Mouse (Mus musculus): ENCODE measurements around the gene Mrpl30. TPM values are rescaled to one million over a fixed set of nuclear protein-coding genes. Genes with fewer than 3 reads are reported as not detected.

Mrpl30 gene
- polyA plus RNA-seq, 1 experiment = 25.7 TPM

DNA sequence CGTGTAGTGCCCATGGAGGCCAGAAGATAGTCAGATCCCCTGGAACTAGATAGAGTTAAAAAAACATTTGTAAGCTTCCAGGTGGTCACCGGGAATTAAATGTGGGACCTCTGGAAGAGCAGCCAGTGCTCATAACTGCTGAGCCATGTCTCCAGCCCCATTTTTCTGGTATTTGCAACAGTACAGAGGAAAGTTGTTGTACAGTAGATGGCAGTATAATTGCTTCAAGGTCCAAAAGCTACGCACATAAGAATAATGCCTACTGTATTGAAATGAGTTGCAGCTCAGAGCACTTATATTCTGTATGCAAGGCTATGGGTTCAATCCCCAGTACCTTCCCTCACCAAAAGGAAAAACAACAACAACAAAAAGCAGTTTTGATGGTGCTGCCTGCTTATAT lies 1.1 kb downstream of the Mrpl30 start:
- peaks cover 9% of the 10 kb centered on the region for H3K4me1 ChIP-seq (ENCODE audit: control insufficient read depth, insufficient read depth, low read length)
- H3K4me3 ChIP-seq (replicated peaks; ENCODE audit: extremely low read depth, low read depth, low read length) = no peak overlapping the region
- TF ChIP-seq CTCF (IDR thresholded peaks at IDR 0.05; ENCODE audit: insufficient read depth, low read length) (no peak), POLR2A (IDR thresholded peaks at IDR 0.05; ENCODE audit: borderline replicate concordance, extremely low read depth, low read depth, low read length) (no peak)
- 43% methylated on average over 3 of the region's 3 CpGs for WGBS
- DNase-seq = no peak

GRCm38 (mm10) chr1:37894606-37895005 lies 4.3 kb downstream of the Mrpl30 start:
- TF ChIP-seq CTCF (IDR thresholded peaks at IDR 0.05; ENCODE audit: insufficient read depth, low read length) (no peak), POLR2A (IDR thresholded peaks at IDR 0.05; ENCODE audit: borderline replicate concordance, extremely low read depth, low read depth, low read length) (no peak)
- Histone ChIP-seq H3K4me1 (ENCODE audit: control insufficient read depth, insufficient read depth, low read length) (peaks cover 4% of the 10 kb centered on the region), H3K4me3 (replicated peaks; ENCODE audit: extremely low read depth, low read depth, low read length) (no peak overlapping the region)
- no peak for DNase-seq

DNA sequence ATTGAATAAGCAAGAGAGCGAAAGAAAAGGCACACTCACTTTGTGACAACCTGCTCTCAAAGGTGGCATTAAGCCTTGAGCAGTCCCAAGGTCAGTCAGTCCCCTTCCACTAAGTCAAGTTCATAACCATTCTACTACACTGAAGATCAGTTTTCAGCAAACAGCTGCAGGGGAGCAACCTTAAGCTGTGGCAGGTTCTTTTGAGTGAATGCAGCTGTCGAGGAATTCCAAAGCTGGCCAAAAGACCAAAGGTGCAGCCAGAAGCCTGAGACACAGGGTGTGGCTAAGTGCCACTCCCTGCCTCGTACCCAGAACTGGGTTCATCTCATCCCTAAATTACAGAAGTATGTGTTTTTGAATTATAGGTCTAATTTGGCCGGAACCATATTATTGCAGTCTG lies 9.5 kb downstream of the Mrpl30 start:
- DNase-seq = no peak
- no peak overlapping the region for H3K4me3 ChIP-seq (replicated peaks; ENCODE audit: extremely low read depth, low read depth, low read length)
- no peaks in the 10 kb centered on the region for H3K4me1 ChIP-seq (ENCODE audit: control insufficient read depth, insufficient read depth, low read length)
- TF ChIP-seq POLR2A (IDR thresholded peaks at IDR 0.05; ENCODE audit: borderline replicate concordance, extremely low read depth, low read depth, low read length) = no peak
- TF ChIP-seq CTCF (IDR thresholded peaks at IDR 0.05; ENCODE audit: insufficient read depth, low read length) = no peak
- 79% methylated on average over 4 of the region's 4 CpGs for WGBS

DNA sequence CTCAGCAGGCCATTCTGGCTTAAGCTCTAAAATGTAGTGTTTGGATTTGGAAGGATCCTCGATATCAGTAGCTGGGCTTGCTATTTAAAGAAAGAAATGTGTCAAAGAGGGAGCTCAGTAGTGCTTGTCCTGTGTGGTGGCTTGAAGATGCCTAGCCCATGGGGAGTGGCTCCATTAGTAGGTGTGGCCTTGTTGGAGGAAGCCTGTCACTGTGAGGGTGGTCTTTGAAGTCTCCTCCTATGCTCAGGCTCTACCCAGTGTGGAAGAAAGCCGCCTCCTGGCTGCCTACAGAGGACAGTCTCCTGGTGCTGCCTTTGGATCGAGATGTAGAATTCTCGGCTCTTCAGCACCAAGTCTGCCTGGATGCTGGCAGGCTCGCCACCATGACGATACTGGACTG lies 10.0 kb downstream of the Mrpl30 start:
- WGBS = 69% methylated on average over 6 of the region's 6 CpGs
- Histone ChIP-seq H3K4me1 (ENCODE audit: control insufficient read depth, insufficient read depth, low read length) (no peaks in the 10 kb centered on the region), H3K4me3 (replicated peaks; ENCODE audit: extremely low read depth, low read depth, low read length) (no peak overlapping the region)
- no peak for DNase-seq
- TF ChIP-seq CTCF (IDR thresholded peaks at IDR 0.05; ENCODE audit: insufficient read depth, low read length) = no peak
- TF ChIP-seq POLR2A (IDR thresholded peaks at IDR 0.05; ENCODE audit: borderline replicate concordance, extremely low read depth, low read depth, low read length) = no peak

DNA sequence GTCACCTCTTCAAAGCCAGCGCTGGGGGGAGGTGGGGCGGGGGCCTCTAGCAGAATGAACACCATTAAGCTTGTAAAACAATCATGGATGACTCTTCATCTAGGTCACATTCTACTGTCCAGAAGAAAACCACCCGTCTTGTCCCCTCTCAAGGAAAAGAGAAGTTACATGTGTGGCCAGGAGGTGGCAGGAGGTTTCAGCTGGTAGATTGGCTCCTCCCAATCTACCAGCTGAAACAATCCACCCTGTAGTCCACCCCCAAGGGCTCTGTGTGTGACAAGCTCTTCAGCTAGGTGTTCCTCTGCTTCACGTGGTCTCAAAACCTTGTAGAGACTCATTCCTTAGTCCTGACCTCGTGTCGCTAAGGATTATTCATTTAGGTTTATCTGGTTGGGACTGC lies 12.9 kb downstream of the Mrpl30 start:
- DNase-seq = no peak
- no peaks in the 10 kb centered on the region for H3K4me1 ChIP-seq (ENCODE audit: control insufficient read depth, insufficient read depth, low read length)
- WGBS = 30% methylated on average over 6 of the region's 6 CpGs
- no peak for TF ChIP-seq POLR2A (IDR thresholded peaks at IDR 0.05; ENCODE audit: borderline replicate concordance, extremely low read depth, low read depth, low read length)
- no peak for TF ChIP-seq CTCF (IDR thresholded peaks at IDR 0.05; ENCODE audit: insufficient read depth, low read length)
- H3K4me3 ChIP-seq (replicated peaks; ENCODE audit: extremely low read depth, low read depth, low read length) = no peak overlapping the region

DNA sequence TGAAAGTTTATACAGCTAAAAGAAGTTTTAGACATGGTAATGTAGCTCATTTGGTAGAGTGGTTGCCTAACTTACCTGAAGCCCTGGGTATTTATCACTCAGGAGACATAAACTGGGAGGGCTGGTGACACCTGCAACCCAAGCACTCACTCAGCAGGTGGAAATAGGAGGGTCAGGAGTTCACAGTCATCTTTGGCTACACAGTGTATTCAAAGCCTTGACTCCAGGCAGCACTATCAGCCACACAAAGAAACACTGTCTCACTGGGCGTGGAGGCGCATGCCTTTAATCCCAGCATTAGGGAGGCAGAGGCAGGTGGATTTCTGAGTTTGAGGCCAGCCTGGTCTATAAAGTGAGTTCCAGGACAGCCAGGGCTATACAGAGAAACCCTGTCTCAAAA lies 22.5 kb downstream of the Mrpl30 start:
- DNase-seq = no peak
- TF ChIP-seq CTCF (IDR thresholded peaks at IDR 0.05; ENCODE audit: insufficient read depth, low read length) (no peak), POLR2A (IDR thresholded peaks at IDR 0.05; ENCODE audit: borderline replicate concordance, extremely low read depth, low read depth, low read length) (no peak)
- 93% methylated on average over 2 of the region's 2 CpGs for WGBS
- Histone ChIP-seq H3K4me1 (ENCODE audit: control insufficient read depth, insufficient read depth, low read length) (no peaks in the 10 kb centered on the region), H3K4me3 (replicated peaks; ENCODE audit: extremely low read depth, low read depth, low read length) (no peak overlapping the region)

DNA sequence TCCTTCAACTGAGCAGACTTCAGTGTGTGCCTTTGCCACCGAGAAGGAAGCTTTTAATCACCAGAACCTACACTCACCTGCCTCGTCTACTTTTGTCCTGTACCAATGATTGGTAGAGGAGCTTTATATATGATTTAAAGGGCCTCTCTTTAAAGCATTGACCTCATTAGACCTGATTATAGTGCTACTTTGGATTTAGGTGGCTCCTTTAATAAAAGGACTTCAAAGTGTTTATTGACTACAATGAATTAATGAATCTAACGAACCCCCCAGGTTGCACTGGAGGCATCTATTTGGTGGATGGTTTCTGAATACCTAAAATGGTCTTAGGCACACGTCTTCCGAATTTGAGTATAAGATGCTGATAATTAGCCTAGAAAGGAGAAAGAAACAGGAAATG lies 26.1 kb downstream of the Mrpl30 start, which contains the start of gene Lyg2:
Gene Lyg2 (minus strand): TSS at position 101 of the 400 bp plus-strand sequence.
- TF ChIP-seq POLR2A (IDR thresholded peaks at IDR 0.05; ENCODE audit: borderline replicate concordance, extremely low read depth, low read depth, low read length) = no peak
- TF ChIP-seq CTCF (IDR thresholded peaks at IDR 0.05; ENCODE audit: insufficient read depth, low read length) = no peak
- Histone ChIP-seq H3K4me1 (ENCODE audit: control insufficient read depth, insufficient read depth, low read length) (no peaks in the 10 kb centered on the region), H3K4me3 (replicated peaks; ENCODE audit: extremely low read depth, low read depth, low read length) (no peak within 1 kb of the TSS)
- DNase-seq = no peak
- 65% methylated on average over 5 of the region's 5 CpGs for WGBS

GRCm38 (mm10) chr1:37917666-37918065 lies 27.4 kb downstream of the Mrpl30 start:
- no peak for DNase-seq
- no peak for TF ChIP-seq POLR2A (IDR thresholded peaks at IDR 0.05; ENCODE audit: borderline replicate concordance, extremely low read depth, low read depth, low read length)
- no peak for TF ChIP-seq CTCF (IDR thresholded peaks at IDR 0.05; ENCODE audit: insufficient read depth, low read length)
- Histone ChIP-seq H3K4me1 (ENCODE audit: control insufficient read depth, insufficient read depth, low read length) (no peaks in the 10 kb centered on the region), H3K4me3 (replicated peaks; ENCODE audit: extremely low read depth, low read depth, low read length) (no peak overlapping the region)
- WGBS = 68% methylated on average over 13 of the region's 13 CpGs

DNA sequence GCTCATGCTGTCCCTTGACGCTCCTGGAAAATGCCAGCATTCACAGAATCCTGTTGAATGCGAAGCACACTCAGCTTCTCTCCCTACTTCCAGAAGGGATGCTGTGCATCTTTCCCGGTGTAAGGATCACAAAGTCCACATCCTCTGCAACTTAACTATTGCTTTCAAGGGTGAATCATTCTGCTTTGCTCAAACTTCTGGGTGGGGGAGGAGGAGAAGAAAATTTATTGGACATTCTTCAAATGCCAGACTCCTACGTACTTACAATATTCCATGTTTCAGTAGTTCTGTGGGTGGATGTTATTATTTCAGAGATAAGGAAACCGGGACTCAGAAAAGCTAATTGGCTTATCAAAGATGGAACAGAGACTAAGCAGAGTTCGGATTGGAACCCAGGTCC lies 27.8 kb downstream of the Mrpl30 start:
- no peak for DNase-seq
- H3K4me3 ChIP-seq (replicated peaks; ENCODE audit: extremely low read depth, low read depth, low read length) = no peak overlapping the region
- 58% methylated on average over 6 of the region's 6 CpGs for WGBS
- TF ChIP-seq CTCF (IDR thresholded peaks at IDR 0.05; ENCODE audit: insufficient read depth, low read length) (no peak), POLR2A (IDR thresholded peaks at IDR 0.05; ENCODE audit: borderline replicate concordance, extremely low read depth, low read depth, low read length) (no peak)
- no peaks in the 10 kb centered on the region for H3K4me1 ChIP-seq (ENCODE audit: control insufficient read depth, insufficient read depth, low read length)

DNA sequence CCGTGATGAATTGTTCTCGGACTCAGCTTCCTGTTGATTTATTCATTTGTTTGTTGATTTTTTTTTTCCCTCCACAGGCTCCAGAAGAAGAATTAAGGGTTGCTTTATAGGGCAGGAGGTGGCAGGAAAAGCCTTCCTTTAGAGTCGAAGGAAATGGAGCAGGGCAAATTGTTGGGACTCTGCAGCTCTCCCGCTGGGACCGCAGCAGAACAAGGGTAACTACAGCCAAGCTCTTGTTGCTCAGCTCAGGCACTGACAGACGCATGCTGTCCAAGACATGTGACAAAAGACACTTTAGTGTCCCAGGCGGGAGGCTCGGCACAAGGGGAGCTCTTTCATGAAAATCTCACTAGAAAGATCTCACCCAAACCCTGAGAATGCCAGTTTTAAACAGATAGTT lies 32.3 kb downstream of the Mrpl30 start:
- H3K4me1 ChIP-seq (ENCODE audit: control insufficient read depth, insufficient read depth, low read length) = no peaks in the 10 kb centered on the region
- TF ChIP-seq CTCF (IDR thresholded peaks at IDR 0.05; ENCODE audit: insufficient read depth, low read length) = no peak
- no peak for TF ChIP-seq POLR2A (IDR thresholded peaks at IDR 0.05; ENCODE audit: borderline replicate concordance, extremely low read depth, low read depth, low read length)
- WGBS = 47% methylated on average over 8 of the region's 8 CpGs
- DNase-seq = no peak
- no peak overlapping the region for H3K4me3 ChIP-seq (replicated peaks; ENCODE audit: extremely low read depth, low read depth, low read length)

Data from lung, adult 2 months (tissue).